Mouse (Mus musculus) left cerebral cortex, adult 11 months (tissue): ENCODE results near the gene Psmg3.

Source experiments
- DNase-seq: peaks from one replicate; pipeline ENCODE4 v3.0.0; 2022; ENCODE audit warnings: low spot score

Gene Psmg3

GRCm38 (mm10) chr5:139815964-139816363, 10.7 kb downstream of the Psmg3 start:
- DNase-seq, result no peak

- DNase-seq, result no peak
Measured at GRCm38 (mm10) chr5:139813963-139814381, 12.7 kb downstream of the Psmg3 start.

- DNase-seq, result no peak
Measured at GRCm38 (mm10) chr5:139813126-139813490, 13.6 kb downstream of the Psmg3 start.

- no peak for DNase-seq
Measured at GRCm38 (mm10) chr5:139812398-139813125, 14.1 kb downstream of the Psmg3 start.

- DNase-seq, result no peak
Measured at GRCm38 (mm10) chr5:139811677-139812397, 14.8 kb downstream of the Psmg3 start.

- no peak for DNase-seq
Measured at GRCm38 (mm10) chr5:139809397-139809796, 17.3 kb downstream of the Psmg3 start.

- no peak for DNase-seq
Measured at GRCm38 (mm10) chr5:139805924-139806323, 20.8 kb downstream of the Psmg3 start.

GRCm38 (mm10) chr5:139804573-139805111, 22.0 kb downstream of the Psmg3 start:
- no peak for DNase-seq

- no peak for DNase-seq
Measured at GRCm38 (mm10) chr5:139804107-139804551, 22.6 kb downstream of the Psmg3 start.

- DNase-seq, result no peak
Measured at GRCm38 (mm10) chr5:139803601-139804102, 23.0 kb downstream of the Psmg3 start.

GRCm38 (mm10) chr5:139803165-139803564, 23.5 kb downstream of the Psmg3 start:
- DNase-seq, result no peak

- no peak for DNase-seq
Measured at GRCm38 (mm10) chr5:139801880-139802279, 24.8 kb downstream of the Psmg3 start.

GRCm38 (mm10) chr5:139801231-139801630, 25.5 kb downstream of the Psmg3 start:
- DNase-seq, result no peak

- DNase-seq, result no peak
Measured at GRCm38 (mm10) chr5:139799801-139800590, 26.7 kb downstream of the Psmg3 start.

GRCm38 (mm10) chr5:139799041-139799440, 27.6 kb downstream of the Psmg3 start:
- DNase-seq, result no peak

GRCm38 (mm10) chr5:139798168-139798900, 28.4 kb downstream of the Psmg3 start:
- no peak for DNase-seq

GRCm38 (mm10) chr5:139797473-139798167, 29.1 kb downstream of the Psmg3 start:
- peak; percentile 54 for DNase-seq

GRCm38 (mm10) chr5:139796900-139797299, 29.8 kb downstream of the Psmg3 start:
- no peak for DNase-seq

- no peak for DNase-seq
Measured at GRCm38 (mm10) chr5:139796001-139796620, 30.6 kb downstream of the Psmg3 start.

- no peak for DNase-seq
Measured at GRCm38 (mm10) chr5:139794938-139795337, 31.7 kb downstream of the Psmg3 start.
